Mouse (Mus musculus) kidney, embryonic 16.5 days (tissue): ENCODE measurements around the gene Frmd5. TPM values are rescaled to one million over a fixed set of nuclear protein-coding genes. Genes with fewer than 3 reads are reported as not detected.
"Not testable (repeated sequence)": the region's sequence is repeated elsewhere in the genome, so short reads cannot be mapped to it uniquely, and the experiment has no call there.

Experiments
- ATAC-seq: fragments of 200-750 bp; cut with Nextera tagmentation; 2 replicates; pipeline ENCODE4 v1.8.0; 2017; ENCODE audit warnings: moderate TSS enrichment; ENCODE audit not compliant: low FRiP score, low TSS enrichment
- H3K27ac ChIP-seq: fragments of 300-500 bp; sonication (generic); 2 replicates; pipeline ENCODE4 v1.5.1; 2014; ENCODE audit warnings: low read length
- H3K27me3 ChIP-seq: fragments of 300-500 bp; sonication (generic); 2 replicates; pipeline ENCODE4 v1.6.1; 2014; ENCODE audit warnings: low read length, control low read depth, mixed read lengths; ENCODE audit not compliant: insufficient read depth
- H3K36me3 ChIP-seq: fragments of 300-500 bp; sonication (generic); 2 replicates; pipeline ENCODE4 v1.6.1; 2014; ENCODE audit warnings: low read length, control low read depth, mixed read lengths; ENCODE audit not compliant: insufficient read depth
- H3K4me1 ChIP-seq: fragments of 300-500 bp; sonication (generic); 2 replicates; pipeline ENCODE4 v1.6.1; 2014; ENCODE audit warnings: low read length, control low read depth, mixed read lengths; ENCODE audit not compliant: insufficient read depth
- H3K4me2 ChIP-seq: fragments of 300-500 bp; sonication (generic); replicated peaks from 2 replicates; pipeline ENCODE4 v1.6.1; 2014; ENCODE audit warnings: low read depth, low read length
- H3K4me3 ChIP-seq: fragments of 300-500 bp; sonication (generic); 2 replicates; pipeline ENCODE4 v1.5.1; 2014; ENCODE audit warnings: mild to moderate bottlenecking, low read length
- H3K9ac ChIP-seq: fragments of 300-500 bp; sonication (generic); replicated peaks from 2 replicates; pipeline ENCODE4 v1.6.1; 2014; ENCODE audit warnings: low read length
- H3K9me3 ChIP-seq: fragments of 300-500 bp; sonication (generic); 2 replicates; pipeline ENCODE4 v1.6.1; 2016; ENCODE audit warnings: low read length, control low read depth
- WGBS: fragments of 180-500 bp; shearing (Covaris S2); extraction: QIAGEN DNeasy Blood & Tissue Kit; methylation state at CpG from one replicate; pipeline ENCODE4 v1.1.7; 2014; 5-methylcytosine and 5-hydroxymethylcytosine counted together
- polyA plus RNA-seq: library from polyadenylated mRNA; unstranded; fragments of >200 nt; fragmentation: Nextera tagmentation; extraction: Ambion mirVana; gene quantifications from 2 replicates; pipeline ENCODE4 v1.2.1, GENCODE M21; 2015

Gene Frmd5
- polyA plus RNA-seq, 1 experiment from 2014 or later = 1.8 TPM

DNA sequence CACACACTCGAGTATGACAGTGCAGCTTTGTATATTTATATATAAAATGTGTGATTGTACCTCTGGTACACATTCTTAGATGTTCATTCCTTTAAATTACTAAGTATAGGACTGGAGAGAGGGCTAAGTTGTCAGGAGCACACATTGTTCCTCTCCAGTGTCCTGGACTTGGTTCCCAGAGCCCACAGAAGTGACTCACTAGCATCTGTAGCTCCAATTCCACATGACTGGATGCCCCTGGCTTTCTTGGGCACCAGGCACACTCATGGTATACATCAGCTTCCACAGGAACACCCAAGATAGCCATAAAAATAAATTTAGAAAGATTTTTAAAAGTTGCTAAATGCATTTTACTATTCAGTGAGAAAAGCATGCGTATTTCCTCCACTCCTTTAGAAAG is 281.8 kb downstream of the Frmd5 start:
- WGBS = 90% methylated on average over 2 of the region's 2 CpGs
- Histone ChIP-seq H3K27ac (no peak overlapping the region), H3K9me3 (no peaks in the 10 kb centered on the region), H3K4me1 (no peaks in the 10 kb centered on the region), H3K4me3 (no peak overlapping the region), H3K9ac (no peak overlapping the region), H3K36me3 (peaks cover 15% of the 10 kb centered on the region; the same call in 1 of the 2 replicates), H3K4me2 (no peak overlapping the region), H3K27me3 (no peaks in the 10 kb centered on the region)
- no peak for ATAC-seq

DNA sequence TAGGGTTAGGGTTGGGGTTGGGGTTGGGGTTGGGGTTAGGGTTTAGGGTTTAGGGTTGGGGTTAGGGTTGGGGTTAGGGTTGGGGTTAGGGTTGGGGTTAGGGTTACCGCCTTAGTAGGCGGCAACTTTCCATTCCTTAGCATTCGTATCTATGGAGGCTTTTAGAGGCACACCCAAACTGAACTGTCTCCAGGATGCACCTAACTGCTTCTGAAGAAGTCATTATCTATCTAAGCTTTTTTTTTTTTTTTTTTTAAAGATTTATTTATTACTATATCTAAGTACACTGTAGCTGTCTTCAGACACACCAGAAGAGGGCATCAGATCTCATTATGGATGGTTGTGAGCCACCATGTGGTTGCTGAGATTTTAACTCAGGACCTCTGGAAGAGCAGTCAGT is 284.1 kb downstream of the Frmd5 start:
- WGBS = 97% methylated on average over 3 of the region's 3 CpGs
- H3K4me1 ChIP-seq, H3K4me3 ChIP-seq, H3K9me3 ChIP-seq, H3K27me3 ChIP-seq, H3K27ac ChIP-seq, ATAC-seq, H3K9ac ChIP-seq, H3K4me2 ChIP-seq: not testable (repeated sequence)
- peaks cover 20% of the 10 kb centered on the region for H3K36me3 ChIP-seq

DNA sequence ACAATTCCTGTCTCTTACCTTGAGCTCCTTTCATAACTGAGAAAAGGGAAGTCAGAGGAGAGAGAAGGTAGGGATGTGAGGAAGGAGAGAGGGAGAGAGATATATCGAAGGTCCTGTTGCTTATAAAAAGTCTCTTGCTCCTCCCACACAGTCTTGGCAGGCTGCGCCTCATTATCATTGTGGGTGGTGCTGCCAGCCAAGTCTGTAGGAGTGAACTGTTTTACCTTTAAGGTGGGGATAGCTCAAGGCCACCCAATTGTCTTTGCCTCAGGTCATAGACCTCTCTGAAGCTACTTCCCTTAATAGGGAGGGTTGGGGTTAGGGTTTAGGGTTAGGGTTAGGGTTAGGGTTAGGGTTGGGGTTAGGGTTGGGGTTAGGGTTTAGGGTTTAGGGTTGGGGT is 284.9 kb downstream of the Frmd5 start:
- Histone ChIP-seq H3K9ac (no peak overlapping the region), H3K4me3 (no peak overlapping the region), H3K27me3 (no peaks in the 10 kb centered on the region), H3K27ac (no peak overlapping the region), H3K4me2 (no peak overlapping the region), H3K36me3 (peaks cover 23% of the 10 kb centered on the region), H3K4me1 (no peaks in the 10 kb centered on the region), H3K9me3 (no peaks in the 10 kb centered on the region)
- no peak for ATAC-seq
- 90% methylated on average over 2 of the region's 2 CpGs for WGBS

DNA sequence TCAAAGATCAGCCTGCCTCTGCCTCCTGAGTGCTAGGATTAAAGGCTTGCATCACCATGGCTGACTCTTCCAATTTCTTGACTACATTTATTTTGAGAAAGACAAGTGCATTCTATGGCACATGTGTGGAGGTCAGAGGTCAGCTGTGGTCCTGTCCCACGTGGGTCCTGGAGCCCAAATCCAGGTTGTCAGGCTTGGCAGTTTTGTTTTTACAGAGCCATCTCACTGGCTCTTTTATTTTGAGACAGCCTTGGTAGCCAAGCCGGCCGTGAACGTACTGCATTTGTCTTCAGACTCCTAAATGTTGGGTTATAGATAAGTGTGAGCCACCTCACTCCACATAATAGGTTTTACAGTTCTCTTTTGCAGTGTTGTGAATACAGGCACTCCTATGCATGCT is 288.2 kb downstream of the Frmd5 start:
- WGBS = 93% methylated on average over 4 of the region's 4 CpGs
- H3K36me3 ChIP-seq = peaks cover 16% of the 10 kb centered on the region
- not testable (repeated sequence) for H3K4me3 ChIP-seq, H3K4me1 ChIP-seq, ATAC-seq, H3K4me2 ChIP-seq, H3K27ac ChIP-seq, H3K9ac ChIP-seq, H3K27me3 ChIP-seq, H3K9me3 ChIP-seq

DNA sequence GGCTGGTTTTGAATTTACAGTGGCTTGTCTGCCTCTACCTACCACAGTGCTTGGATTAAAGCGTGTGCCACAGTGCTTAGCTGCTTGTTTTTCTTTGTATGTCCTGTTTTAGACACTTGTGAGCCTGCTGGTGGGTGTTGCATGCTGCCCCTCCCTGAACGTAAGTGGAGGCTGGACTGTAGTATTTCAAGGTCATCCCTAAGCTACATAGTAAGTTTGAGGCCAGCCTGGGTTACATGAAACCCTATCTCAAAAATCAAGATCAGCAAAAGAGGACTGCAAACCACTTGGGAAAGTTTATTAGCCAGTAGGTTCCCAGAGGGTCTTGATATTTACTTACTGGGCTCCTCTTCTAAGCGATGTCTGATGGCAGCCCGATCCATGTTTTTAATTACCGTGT is 288.8 kb downstream of the Frmd5 start:
- WGBS = 93% methylated on average over 5 of the region's 5 CpGs
- Histone ChIP-seq H3K9me3 (no peaks in the 10 kb centered on the region), H3K27ac (no peak overlapping the region), H3K9ac (no peak overlapping the region), H3K4me2 (no peak overlapping the region), H3K36me3 (peaks cover 16% of the 10 kb centered on the region), H3K27me3 (no peaks in the 10 kb centered on the region), H3K4me3 (no peak overlapping the region), H3K4me1 (no peaks in the 10 kb centered on the region)
- no peak for ATAC-seq

DNA sequence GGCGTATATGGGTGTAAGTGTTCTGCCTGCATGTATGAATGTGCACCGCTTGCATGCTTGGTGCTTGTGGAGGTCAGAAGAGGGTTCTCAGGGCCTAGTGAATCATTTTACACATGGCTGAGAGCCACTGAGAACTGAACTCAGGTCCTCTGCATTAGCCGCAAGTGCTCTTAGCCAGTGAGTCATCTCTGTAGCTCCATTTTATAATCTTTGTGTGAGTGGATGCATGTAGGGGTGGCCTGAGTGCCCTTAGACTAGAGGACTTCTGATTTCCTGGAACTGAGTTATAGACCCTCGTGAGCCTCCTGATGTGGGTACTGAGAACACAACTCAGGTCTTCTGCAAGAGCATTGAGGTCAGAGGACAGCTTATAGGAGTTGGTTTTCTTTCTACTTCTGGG is 292.7 kb downstream of the Frmd5 start:
- Histone ChIP-seq H3K36me3 (peaks cover 32% of the 10 kb centered on the region), H3K9ac (no peak overlapping the region), H3K4me2 (no peak overlapping the region), H3K4me3 (no peak overlapping the region), H3K27me3 (no peaks in the 10 kb centered on the region), H3K9me3 (no peaks in the 10 kb centered on the region), H3K4me1 (0 out of 2 replicates have a peak, but pooled peaks cover 3% of the 10 kb centered on the region), H3K27ac (no peak overlapping the region)
- WGBS = 93% methylated on average over 4 of the region's 4 CpGs
- no peak for ATAC-seq

DNA sequence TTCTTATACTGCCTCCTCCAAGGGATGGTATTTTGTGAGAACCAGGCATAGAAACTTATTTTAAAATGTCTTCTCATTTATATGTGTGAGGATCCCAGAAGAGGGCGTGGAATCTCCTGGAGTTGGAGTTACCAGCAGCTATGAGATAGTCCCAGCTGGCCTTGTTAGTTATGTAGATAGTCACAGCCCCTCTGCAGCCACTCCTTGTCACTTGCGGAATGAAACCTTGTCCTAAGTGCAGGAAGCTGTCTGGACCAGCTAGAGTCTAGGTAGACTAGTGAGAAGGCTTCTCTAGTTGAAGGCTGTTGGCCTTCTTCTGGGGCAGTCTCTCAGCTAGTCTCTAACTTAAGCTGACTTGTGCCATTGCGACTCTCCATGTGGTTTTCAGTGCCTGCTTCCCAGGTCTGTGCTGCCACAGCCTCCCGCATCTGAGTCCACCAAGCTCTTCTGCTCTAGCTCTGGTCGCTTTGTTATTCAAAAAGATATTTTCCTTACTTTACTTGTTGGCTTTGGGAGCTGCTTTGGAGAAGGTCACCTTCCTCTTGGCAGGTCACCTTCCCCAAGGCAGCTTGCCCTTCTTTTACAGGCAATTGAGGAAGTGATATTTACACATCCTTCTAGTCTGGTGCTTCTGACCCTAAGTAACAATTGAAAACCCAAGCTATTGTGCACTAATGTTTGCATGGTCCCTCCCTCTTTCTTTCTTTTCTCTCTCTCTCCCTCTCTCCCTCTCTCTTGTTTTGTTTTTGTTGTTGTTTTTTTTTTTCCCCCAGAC is 293.7 kb downstream of the Frmd5 start:
- not testable (repeated sequence) for H3K9me3 ChIP-seq, H3K9ac ChIP-seq, H3K4me1 ChIP-seq, H3K27me3 ChIP-seq, H3K4me3 ChIP-seq, H3K27ac ChIP-seq, H3K4me2 ChIP-seq, ATAC-seq
- peaks cover 26% of the 10 kb centered on the region for H3K36me3 ChIP-seq
- WGBS = 91% methylated on average over 4 of the region's 5 CpGs

DNA sequence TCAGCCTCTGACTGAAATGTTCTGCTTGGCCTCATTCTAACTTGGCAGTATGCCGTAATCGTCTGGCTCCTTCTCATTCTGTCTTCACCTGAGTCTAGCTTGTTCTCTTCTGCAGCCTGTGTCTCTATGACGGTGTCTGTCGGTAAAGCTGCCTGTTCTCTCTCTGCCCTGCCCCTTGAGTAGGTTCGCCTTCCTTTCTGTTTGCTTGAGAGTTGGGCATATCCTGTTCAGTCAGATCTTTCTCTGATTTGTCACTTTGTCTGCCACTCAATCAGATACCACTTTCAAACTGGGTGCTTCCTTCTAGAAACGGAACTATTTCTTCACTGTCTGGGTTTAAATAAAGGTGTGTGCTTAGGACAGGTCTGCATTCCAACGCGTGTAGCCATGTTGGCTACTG is 295.5 kb downstream of the Frmd5 start:
- H3K27me3 ChIP-seq = no peaks in the 10 kb centered on the region
- peaks cover 19% of the 10 kb centered on the region for H3K36me3 ChIP-seq
- ATAC-seq = no peak
- no peak overlapping the region for H3K4me2 ChIP-seq
- H3K4me1 ChIP-seq = peaks cover 13% of the 10 kb centered on the region
- no peak overlapping the region for H3K9ac ChIP-seq
- WGBS = 96% methylated on average over 8 of the region's 8 CpGs
- no peak overlapping the region for H3K4me3 ChIP-seq
- H3K27ac ChIP-seq = no peak overlapping the region
- no peaks in the 10 kb centered on the region for H3K9me3 ChIP-seq

DNA sequence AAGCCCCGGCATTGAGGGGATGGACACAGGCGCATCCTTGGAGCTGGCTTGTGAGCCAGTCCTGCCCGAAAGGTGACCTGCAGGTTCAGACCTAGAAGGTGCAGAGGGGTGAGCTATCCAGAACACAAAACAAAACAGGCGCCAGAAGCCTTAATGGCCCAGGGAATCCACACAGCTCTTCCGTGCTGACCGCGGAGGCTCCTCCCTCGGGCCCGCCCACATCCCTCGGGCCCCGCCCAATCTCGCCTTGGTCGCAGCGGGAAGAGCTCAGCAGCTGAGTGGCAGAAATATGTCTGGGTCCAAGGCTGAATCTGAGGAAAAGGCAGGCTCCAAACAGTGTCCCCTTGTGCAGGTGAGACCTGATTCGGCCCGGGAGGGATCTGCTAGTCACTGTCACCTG is 297.3 kb downstream of the Frmd5 start:
- peak; percentile 86 for ATAC-seq
- Histone ChIP-seq H3K27ac (no peak overlapping the region), H3K9ac (peak overlapping the region; percentile 69), H3K36me3 (peaks cover 19% of the 10 kb centered on the region), H3K27me3 (no peaks in the 10 kb centered on the region), H3K4me1 (peaks cover 13% of the 10 kb centered on the region), H3K4me2 (peak overlapping the region; percentile 64), H3K9me3 (no peaks in the 10 kb centered on the region), H3K4me3 (peak overlapping the region; percentile 52)
- 18% methylated on average over 16 of the region's 16 CpGs for WGBS

DNA sequence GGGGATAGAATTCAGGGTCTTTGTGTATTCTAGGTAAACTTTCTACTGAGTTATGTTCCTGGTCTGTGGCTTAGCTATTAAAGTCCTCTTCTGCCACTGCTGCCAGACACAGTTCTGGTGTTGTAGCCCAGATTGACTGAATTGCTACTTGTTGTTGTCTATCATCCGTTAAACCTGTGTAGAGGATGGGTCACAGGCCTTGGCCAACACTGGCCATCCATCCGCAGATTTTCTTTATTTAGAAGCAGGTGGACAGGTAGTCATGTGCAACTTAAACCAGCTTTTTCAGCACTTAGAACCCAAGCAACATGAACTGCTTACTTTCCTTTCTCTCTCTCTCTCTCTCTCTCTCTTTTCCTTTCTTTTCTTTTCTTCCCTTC is 298.9 kb downstream of the Frmd5 start:
- H3K27ac ChIP-seq = no peak overlapping the region
- peaks cover 13% of the 10 kb centered on the region for H3K4me1 ChIP-seq
- H3K9ac ChIP-seq = peak overlapping the region; percentile 63
- ATAC-seq = no peak
- peaks cover 19% of the 10 kb centered on the region for H3K36me3 ChIP-seq
- H3K4me3 ChIP-seq = peak overlapping the region; percentile 69
- H3K4me2 ChIP-seq = peak overlapping the region; percentile 74
- H3K27me3 ChIP-seq = no peaks in the 10 kb centered on the region
- 84% methylated on average over 2 of the region's 2 CpGs for WGBS
- no peaks in the 10 kb centered on the region for H3K9me3 ChIP-seq
